Mouse (Mus musculus): ENCODE measurements at regions not wholly inside any gene's neighbourhood (a gene's known extent, or its start where the extent isn't known, plus 50 kb on each side); places are given as distances from the start of the nearest gene placed in this dataset.

GRCm38 (mm10) chr1:77298713-77299132, 216.2 kb downstream of the Epha4 start:
- H3K9ac ChIP-seq (ENCODE audit: low read depth, poor library complexity, severe bottlenecking): no peak overlapping the region
- no peaks in the 10 kb centered on the region for H3K4me1 ChIP-seq (ENCODE audit: control insufficient read depth, insufficient read depth, low read length)
- no peak overlapping the region for H3K4me3 ChIP-seq (ENCODE audit: low read depth, low read length)
- TF ChIP-seq CTCF (IDR thresholded peaks at IDR 0.05; ENCODE audit: low read depth, low read length) (no peak), EP300 (IDR thresholded peaks at IDR 0.05; ENCODE audit: insufficient read depth, low read depth, low read length) (no peak), POLR2A (IDR thresholded peaks at IDR 0.05; ENCODE audit: insufficient read depth, low read length) (no peak)
- H3K27ac ChIP-seq (ENCODE audit: insufficient read depth, low read length): no peak overlapping the region
- H3K36me3 ChIP-seq (ENCODE audit: control insufficient read depth, insufficient read depth, low read length, poor library complexity, severe bottlenecking): no peaks in the 10 kb centered on the region
- no peaks in the 10 kb centered on the region for H3K27me3 ChIP-seq (ENCODE audit: control insufficient read depth, insufficient read depth, low read length, poor library complexity, severe bottlenecking)
- H3K9me3 ChIP-seq (replicated peaks; ENCODE audit: control insufficient read depth, insufficient read depth, low read length, poor library complexity, severe bottlenecking): no peaks in the 10 kb centered on the region

- Histone ChIP-seq H3K9ac (ENCODE audit: low read depth, poor library complexity, severe bottlenecking) (no peak overlapping the region), H3K36me3 (ENCODE audit: control insufficient read depth, insufficient read depth, low read length, poor library complexity, severe bottlenecking) (no peaks in the 10 kb centered on the region), H3K27ac (ENCODE audit: insufficient read depth, low read length) (no peak overlapping the region), H3K27me3 (ENCODE audit: control insufficient read depth, insufficient read depth, low read length, poor library complexity, severe bottlenecking) (no peaks in the 10 kb centered on the region), H3K9me3 (replicated peaks; ENCODE audit: control insufficient read depth, insufficient read depth, low read length, poor library complexity, severe bottlenecking) (no peaks in the 10 kb centered on the region), H3K4me3 (ENCODE audit: low read depth, low read length) (no peak overlapping the region), H3K4me1 (ENCODE audit: control insufficient read depth, insufficient read depth, low read length) (no peaks in the 10 kb centered on the region)
- no peak for TF ChIP-seq EP300 (IDR thresholded peaks at IDR 0.05; ENCODE audit: insufficient read depth, low read depth, low read length)
- no peak for TF ChIP-seq POLR2A (IDR thresholded peaks at IDR 0.05; ENCODE audit: insufficient read depth, low read length)
- TF ChIP-seq CTCF (IDR thresholded peaks at IDR 0.05; ENCODE audit: low read depth, low read length): no peak
Observed at GRCm38 (mm10) chr1:77300806-77301205, 214.1 kb downstream of the Epha4 start.

GRCm38 (mm10) chr1:77304770-77305169, 210.1 kb downstream of the Epha4 start:
- no peak overlapping the region for H3K27ac ChIP-seq (ENCODE audit: insufficient read depth, low read length)
- no peak overlapping the region for H3K9ac ChIP-seq (ENCODE audit: low read depth, poor library complexity, severe bottlenecking)
- TF ChIP-seq EP300 (IDR thresholded peaks at IDR 0.05; ENCODE audit: insufficient read depth, low read depth, low read length) (no peak), POLR2A (IDR thresholded peaks at IDR 0.05; ENCODE audit: insufficient read depth, low read length) (no peak), CTCF (IDR thresholded peaks at IDR 0.05; ENCODE audit: low read depth, low read length) (no peak)
- no peaks in the 10 kb centered on the region; the same call in 1 of the 2 replicates for H3K27me3 ChIP-seq (ENCODE audit: control insufficient read depth, insufficient read depth, low read length, poor library complexity, severe bottlenecking)
- H3K4me1 ChIP-seq (ENCODE audit: control insufficient read depth, insufficient read depth, low read length): no peaks in the 10 kb centered on the region
- H3K36me3 ChIP-seq (ENCODE audit: control insufficient read depth, insufficient read depth, low read length, poor library complexity, severe bottlenecking): no peaks in the 10 kb centered on the region
- no peaks in the 10 kb centered on the region for H3K9me3 ChIP-seq (replicated peaks; ENCODE audit: control insufficient read depth, insufficient read depth, low read length, poor library complexity, severe bottlenecking)
- no peak overlapping the region for H3K4me3 ChIP-seq (ENCODE audit: low read depth, low read length)

- H3K9ac ChIP-seq (ENCODE audit: low read depth, poor library complexity, severe bottlenecking): no peak overlapping the region
- TF ChIP-seq CTCF (IDR thresholded peaks at IDR 0.05; ENCODE audit: low read depth, low read length): no peak
- no peak for TF ChIP-seq EP300 (IDR thresholded peaks at IDR 0.05; ENCODE audit: insufficient read depth, low read depth, low read length)
- TF ChIP-seq POLR2A (IDR thresholded peaks at IDR 0.05; ENCODE audit: insufficient read depth, low read length): no peak
- no peaks in the 10 kb centered on the region for H3K36me3 ChIP-seq (ENCODE audit: control insufficient read depth, insufficient read depth, low read length, poor library complexity, severe bottlenecking)
- H3K4me1 ChIP-seq (ENCODE audit: control insufficient read depth, insufficient read depth, low read length): no peaks in the 10 kb centered on the region
- no peaks in the 10 kb centered on the region; the same call in 1 of the 2 replicates for H3K27me3 ChIP-seq (ENCODE audit: control insufficient read depth, insufficient read depth, low read length, poor library complexity, severe bottlenecking)
- H3K4me3 ChIP-seq (ENCODE audit: low read depth, low read length): no peak overlapping the region
- H3K9me3 ChIP-seq (replicated peaks; ENCODE audit: control insufficient read depth, insufficient read depth, low read length, poor library complexity, severe bottlenecking): no peaks in the 10 kb centered on the region
- no peak overlapping the region for H3K27ac ChIP-seq (ENCODE audit: insufficient read depth, low read length)
Observed at GRCm38 (mm10) chr1:77307745-77308144, 207.1 kb downstream of the Epha4 start.

- Histone ChIP-seq H3K9ac (ENCODE audit: low read depth, poor library complexity, severe bottlenecking) (no peak overlapping the region), H3K4me3 (ENCODE audit: low read depth, low read length) (no peak overlapping the region), H3K9me3 (replicated peaks; ENCODE audit: control insufficient read depth, insufficient read depth, low read length, poor library complexity, severe bottlenecking) (no peaks in the 10 kb centered on the region), H3K4me1 (ENCODE audit: control insufficient read depth, insufficient read depth, low read length) (no peaks in the 10 kb centered on the region), H3K27me3 (ENCODE audit: control insufficient read depth, insufficient read depth, low read length, poor library complexity, severe bottlenecking) (no peaks in the 10 kb centered on the region; the same call in 1 of the 2 replicates), H3K27ac (ENCODE audit: insufficient read depth, low read length) (no peak overlapping the region), H3K36me3 (ENCODE audit: control insufficient read depth, insufficient read depth, low read length, poor library complexity, severe bottlenecking) (no peaks in the 10 kb centered on the region)
- TF ChIP-seq CTCF (IDR thresholded peaks at IDR 0.05; ENCODE audit: low read depth, low read length): no peak
- TF ChIP-seq POLR2A (IDR thresholded peaks at IDR 0.05; ENCODE audit: insufficient read depth, low read length): no peak
- no peak for TF ChIP-seq EP300 (IDR thresholded peaks at IDR 0.05; ENCODE audit: insufficient read depth, low read depth, low read length)
Observed at GRCm38 (mm10) chr1:77313119-77313518, 201.8 kb downstream of the Epha4 start.

GRCm38 (mm10) chr1:77315347-77315746, 199.5 kb downstream of the Epha4 start:
- H3K9ac ChIP-seq (ENCODE audit: low read depth, poor library complexity, severe bottlenecking): no peak overlapping the region
- H3K27me3 ChIP-seq (ENCODE audit: control insufficient read depth, insufficient read depth, low read length, poor library complexity, severe bottlenecking): no peaks in the 10 kb centered on the region; the same call in 1 of the 2 replicates
- no peaks in the 10 kb centered on the region for H3K36me3 ChIP-seq (ENCODE audit: control insufficient read depth, insufficient read depth, low read length, poor library complexity, severe bottlenecking)
- H3K4me3 ChIP-seq (ENCODE audit: low read depth, low read length): no peak overlapping the region
- no peak for TF ChIP-seq EP300 (IDR thresholded peaks at IDR 0.05; ENCODE audit: insufficient read depth, low read depth, low read length)
- no peaks in the 10 kb centered on the region for H3K4me1 ChIP-seq (ENCODE audit: control insufficient read depth, insufficient read depth, low read length)
- no peaks in the 10 kb centered on the region for H3K9me3 ChIP-seq (replicated peaks; ENCODE audit: control insufficient read depth, insufficient read depth, low read length, poor library complexity, severe bottlenecking)
- no peak overlapping the region for H3K27ac ChIP-seq (ENCODE audit: insufficient read depth, low read length)
